Mouse (Mus musculus) left cerebral cortex, adult 9 months (tissue): ENCODE data around the gene Gm21885.

Experiments used
- DNase-seq, 2 experiments: peaks; one replicate each; pipeline ENCODE4 v3.0.0; 2022; ENCODE audit warnings: low spot score in 2 of 2

Gene Gm21885

DNA sequence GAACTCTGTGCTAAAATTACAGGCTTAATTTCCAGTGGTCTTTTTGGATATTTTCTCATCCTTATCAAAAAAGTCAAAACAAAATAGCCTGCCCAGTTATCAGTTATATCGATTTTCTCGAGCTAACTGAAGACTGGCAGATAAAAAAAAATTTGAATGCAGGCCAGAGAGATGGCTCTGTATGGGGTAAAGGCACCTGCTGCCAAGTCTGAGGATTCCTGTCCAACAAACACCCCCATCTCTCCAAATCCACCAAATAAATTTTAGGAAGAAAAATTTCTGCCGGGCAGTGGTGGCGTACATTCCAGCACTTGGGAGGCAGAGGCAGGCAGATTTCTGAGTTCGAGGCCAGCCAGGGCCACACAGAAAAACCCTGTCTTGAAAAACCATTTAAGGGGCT, 36.4 kb downstream of the Gm21885 start:
- DNase-seq: no peak

DNA sequence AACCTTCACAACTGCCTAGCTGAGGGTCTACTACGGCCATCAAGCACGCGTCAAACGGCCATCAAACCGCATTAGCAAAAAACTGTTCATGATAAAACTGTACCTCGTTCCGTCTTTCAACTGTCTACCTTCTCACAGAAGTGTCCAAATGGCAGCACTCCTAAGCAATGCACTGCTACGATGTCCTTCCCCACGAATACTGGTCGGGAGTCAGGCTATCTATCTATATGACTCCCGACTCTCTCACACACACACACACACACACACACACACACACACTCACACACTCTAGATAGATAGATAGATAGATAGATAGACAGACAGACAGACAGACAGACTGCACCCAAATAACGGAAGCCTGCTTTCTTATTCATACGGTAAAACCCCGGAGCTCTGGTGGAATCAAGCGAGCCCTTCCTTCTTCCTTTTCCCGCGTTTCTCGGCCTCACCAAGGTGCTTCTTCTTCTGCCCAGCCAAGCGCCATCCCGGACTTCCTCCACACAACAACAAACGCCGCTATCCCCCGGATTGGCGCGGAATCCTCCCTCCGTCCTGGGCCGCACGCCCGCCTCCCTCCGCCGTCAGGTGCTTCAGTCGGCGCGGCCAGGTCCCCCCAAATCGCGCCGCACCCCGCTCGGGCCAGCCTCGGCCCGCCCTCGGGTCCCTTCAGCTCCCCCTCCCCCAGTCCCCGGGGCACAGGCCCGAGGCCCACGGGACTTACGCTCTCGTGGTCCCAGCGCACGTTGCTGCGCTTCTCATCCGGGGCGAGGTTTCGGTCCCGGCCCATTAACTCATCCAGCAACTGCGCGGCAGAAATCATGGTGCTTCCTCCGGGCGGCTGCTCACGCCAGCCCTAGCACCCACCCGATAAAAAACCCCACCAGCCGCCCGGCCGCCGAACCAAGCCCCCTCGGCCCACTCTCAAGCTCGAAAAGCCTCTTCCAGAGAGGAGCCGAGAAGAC, 39.6 kb downstream of the Gm21885 start:
- peak in 1 of 2 experiments; percentile 43 for DNase-seq

DNA sequence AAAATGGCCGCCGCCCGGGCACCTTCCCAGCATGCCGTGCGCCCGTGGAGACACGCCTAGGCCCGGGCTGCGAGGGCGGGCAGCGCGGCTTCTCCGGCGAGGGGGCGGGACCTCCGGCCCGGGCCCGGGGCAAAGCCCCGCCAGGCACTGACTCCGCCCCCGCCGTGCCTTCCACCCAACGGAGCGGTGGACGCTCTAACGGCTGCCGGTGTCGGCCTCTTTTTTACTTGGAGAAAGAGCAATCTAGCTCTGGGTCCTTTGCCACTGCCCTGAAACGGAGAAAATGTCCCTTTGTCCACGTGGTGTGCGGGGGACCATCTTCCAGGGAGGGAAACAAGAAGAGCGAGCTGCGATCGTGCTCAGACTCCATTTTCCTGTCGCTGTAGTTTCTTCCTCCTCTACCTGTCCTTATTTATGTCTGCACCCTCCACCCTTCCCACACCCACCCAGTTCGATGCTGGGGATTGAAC, 40.3 kb downstream of the Gm21885 start, which contains the start of gene Luc7l3:
TSS of gene Luc7l3 (minus strand) at position 58 of the 470 bp plus-strand sequence.
- peak; percentile 79 to 94 for DNase-seq

DNA sequence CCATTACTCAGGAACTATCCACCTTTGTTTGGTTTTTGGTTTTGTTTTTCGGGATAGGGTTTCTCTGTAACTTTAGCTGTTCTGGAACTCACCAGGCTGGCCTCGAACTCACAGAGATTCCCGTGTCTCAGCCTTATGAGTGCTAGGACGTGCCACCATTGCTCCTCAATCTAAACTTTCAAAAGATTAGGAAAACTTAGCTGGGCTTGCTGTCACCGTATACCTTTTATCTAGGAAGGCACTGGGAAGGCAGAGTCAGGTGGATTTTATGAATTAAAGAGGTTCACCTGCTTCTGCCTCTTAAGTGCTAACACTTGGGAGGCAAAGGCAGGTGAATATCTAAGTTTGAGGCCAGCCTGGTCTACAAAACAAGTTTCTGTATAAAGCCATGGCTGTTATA, 41.0 kb downstream of the Gm21885 start:
- no peak for DNase-seq

DNA sequence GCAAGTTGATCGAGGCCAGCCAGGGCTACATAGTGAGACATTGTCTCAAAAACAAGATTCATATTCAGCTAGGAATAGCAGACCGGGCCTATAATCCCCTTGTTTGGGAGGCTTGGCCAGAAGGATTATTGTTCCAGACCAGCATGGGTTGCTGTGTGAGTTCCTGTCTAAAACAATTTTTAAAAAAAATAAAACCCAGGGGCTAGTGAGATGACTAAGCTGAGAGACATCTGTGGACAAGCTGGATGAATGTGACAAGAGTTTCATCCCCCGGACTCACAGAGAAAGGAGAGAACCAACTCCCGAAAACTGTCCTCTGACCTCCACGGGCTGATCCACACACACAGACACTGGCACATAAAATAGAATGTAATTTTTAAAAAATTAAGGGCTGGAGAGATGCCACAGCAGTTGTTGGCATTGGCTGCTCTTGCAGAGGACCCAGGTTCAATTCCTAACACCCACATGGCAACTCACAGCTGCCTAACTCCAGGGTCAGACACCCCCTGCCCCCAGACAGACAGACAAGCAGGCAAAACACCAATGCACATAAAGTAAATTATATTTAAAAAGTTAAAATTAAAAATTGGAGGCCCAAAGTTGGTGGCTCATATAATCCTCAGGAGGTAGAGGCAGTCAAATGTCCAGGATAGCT, 41.7 kb downstream of the Gm21885 start:
- DNase-seq: no peak

DNA sequence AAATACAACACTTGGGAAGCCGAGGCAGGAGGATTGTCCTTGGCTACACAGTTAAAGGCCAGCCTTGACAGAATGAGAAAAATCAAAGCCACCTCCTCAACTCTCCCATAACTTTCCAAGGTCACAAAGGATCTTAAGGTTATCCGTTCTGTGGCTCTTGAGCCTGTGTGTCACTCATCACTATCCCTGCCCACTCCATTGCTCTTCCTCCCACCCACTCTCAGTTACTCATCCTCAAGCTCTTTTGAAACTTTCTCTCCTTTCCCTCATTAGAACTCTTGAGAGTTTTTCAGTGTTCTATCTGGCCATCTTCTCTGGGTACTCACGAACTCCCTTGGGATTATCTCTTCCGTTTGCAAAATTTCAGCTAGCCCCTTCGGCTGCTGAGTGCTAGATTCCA, 42.9 kb downstream of the Gm21885 start:
- DNase-seq: no peak

DNA sequence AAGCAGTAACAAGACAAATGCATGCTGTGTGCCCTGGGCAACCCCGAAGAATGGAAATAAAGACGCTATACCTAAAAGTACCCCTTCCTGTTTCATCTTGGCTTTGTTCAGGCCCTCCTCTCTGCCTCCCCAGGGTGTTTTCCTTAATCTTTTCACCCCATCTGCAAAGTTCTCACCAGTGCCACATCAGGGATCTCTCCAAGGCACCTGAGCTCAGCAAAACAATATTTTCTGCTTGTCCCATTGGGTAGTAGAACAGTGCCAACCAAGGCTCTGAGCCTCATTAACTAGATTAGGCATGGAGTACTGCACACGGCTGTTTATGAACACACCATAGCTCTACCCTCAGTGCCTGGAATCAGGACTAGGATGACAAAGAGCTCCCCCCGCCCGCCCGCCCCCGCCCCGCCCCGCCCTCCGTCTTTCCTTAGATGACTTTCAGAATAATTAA, 45.3 kb downstream of the Gm21885 start:
- peak in 1 of 2 experiments; percentile 38 for DNase-seq

DNA sequence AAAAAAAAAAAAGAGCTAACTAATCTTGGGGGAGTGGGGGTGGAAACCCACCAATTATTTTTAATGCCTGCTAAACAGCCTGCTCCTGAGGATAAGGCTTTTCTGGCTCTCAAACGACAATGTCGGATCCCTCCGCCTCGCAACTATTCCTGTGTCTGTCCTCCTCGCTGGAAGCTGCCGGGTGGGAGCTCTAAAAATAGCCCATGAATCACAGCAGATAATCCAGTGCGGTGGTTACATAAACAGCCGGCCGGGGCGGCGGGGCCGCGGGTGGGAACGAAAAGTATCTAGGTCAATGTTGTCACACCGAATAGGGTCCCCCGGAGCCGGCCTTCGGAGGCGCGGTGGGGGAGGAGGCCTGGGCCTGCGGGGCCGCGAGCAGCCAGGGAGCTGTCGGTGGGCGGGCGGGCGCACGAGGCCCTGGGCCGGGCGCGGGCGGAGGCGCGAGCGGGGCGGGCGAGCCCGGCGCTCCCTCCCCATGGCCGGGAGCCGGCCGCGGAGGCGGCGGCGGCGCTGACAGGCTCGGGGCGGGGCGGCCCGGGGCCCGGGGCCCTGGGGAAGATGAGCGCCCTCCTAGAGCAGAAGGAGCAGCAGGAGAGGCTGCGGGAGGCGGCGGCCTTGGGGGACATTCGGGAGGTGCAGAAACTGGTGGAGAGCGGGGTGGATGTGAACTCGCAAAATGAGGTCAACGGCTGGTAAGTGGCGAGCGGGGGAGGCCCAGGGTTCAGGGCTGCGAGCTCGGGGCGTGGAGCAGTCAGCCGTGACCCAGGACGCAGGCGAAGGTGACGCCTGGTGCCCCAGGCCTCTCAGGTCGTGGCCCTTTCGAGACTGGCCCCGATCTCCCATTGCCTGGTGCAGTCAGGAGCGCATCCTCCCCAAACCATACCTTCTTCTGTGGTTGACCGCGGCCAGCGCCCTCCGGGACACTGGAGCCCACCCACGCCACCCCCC, 46.3 kb downstream of the Gm21885 start, which contains the start of gene Ankrd40:
TSS of gene Ankrd40 (plus strand) at position 309 of the 951 bp plus-strand sequence.
- peak; percentile 96 to 99 for DNase-seq

DNA sequence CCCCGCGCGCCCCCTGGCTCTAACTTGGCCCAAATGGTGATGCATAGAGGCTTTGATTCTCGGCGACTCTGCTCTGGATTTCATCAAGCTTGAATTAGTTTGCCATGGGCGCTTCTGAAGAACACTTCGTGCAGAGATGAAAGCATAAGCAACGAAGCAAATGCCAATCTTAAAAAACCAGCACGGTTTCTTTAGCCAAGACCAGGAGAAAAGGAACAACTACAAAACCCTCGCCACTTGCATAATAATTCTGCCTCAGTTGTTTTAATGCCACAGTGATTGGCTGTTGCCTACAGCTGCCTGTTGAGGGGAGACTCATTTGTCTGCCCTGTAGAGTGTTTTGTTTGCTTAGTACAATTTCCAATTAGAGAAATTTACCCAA, 47.0 kb downstream of the Gm21885 start:
- DNase-seq: peak in 1 of 2 experiments; percentile 35

DNA sequence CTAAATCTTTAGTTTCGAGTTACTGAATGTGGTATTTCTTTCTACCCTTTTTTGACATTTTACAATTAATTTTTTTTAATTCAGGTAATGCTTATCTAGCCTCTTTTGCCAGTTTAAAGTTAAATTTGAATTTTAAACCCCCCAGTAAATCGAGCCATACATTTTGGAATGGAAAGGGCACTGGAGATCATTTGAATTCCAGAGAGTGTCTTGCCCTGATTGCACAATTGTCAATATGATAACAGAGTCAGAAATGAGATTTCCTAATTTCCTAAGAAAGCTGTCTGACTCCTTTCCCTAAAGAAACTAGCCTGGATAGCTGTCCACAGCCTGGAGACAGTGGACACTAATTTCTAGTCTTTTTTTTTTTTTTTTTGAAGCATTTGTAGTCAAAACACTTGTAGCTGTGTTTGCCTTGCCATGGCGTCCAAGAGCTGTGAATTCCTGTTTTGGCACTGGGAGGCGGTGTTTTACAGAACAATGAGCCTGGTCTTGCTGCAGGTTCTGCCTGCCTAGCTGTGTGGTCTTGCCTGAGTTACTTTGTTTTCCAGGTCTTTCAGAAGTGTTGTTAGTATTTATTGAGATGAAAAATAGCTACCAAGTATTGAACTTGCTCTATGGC, 47.7 kb downstream of the Gm21885 start:
- DNase-seq: peak in 1 of 2 experiments; percentile 76

DNA sequence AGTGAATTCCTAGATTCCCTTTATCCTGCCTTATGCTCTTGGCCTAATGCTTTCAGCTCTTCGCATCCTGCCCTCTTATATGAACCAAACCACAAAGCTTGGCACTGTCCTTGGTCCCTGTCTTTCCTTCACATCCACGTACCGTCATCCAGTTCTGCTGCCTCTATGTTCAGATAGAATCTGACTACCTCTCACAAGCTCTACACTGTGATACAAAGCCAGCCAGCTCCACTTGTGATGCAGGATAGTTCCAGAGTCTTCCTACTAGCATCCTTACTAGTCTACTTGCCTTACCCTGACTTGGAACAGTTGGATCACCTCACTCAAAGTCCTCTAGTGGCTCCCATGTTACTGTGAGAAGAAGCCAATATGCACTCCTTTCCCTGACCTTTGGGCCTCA, 48.5 kb downstream of the Gm21885 start:
- DNase-seq: no peak

DNA sequence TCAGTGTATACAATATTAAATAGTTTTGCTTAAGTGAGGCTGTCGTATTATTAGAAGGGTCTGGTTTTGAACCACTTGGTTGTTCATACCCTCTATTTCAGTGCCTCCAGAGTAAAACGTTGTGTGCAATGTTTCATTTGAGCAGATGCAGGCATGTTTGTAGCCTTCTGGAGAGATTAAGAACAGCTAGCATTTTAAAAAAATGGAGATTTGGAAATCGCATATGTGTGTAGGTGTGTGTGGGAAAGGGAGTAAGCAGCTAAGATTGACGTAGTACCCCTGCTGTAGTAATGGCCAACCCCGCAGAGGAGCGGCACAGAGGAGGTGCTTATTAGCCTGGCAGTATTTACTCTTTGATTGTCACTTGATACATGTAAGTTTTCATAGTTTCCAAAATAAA, 51.1 kb downstream of the Gm21885 start:
- no peak for DNase-seq

DNA sequence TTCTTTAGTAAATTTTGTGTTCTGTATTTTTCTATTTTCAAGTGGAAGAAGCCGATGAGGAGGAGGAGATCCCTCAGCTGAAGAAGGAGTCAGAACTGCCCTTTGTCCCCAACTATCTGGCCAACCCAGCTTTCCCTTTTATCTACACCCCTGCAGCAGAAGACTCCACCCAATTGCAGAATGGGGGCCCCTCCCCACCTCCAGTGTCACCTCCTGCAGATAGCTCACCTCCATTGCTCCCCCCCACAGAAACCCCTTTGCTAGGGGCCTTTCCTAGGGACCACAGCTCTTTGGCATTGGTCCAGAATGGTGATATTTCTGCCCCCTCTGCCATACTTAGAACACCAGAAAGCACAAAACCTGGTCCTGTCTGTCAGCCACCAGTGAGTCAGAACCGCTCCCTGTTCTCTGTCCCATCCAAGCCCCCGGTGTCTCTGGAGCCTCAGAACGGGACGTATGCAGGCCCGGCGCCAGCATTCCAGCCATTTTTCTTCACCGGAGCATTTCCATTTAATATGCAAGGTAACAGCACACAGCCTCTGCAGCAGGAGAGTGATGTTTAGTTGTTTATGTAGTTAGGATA, 52.8 kb downstream of the Gm21885 start:
- no peak for DNase-seq
